Mouse (Mus musculus) heart, postnatal 10 days (tissue): ENCODE data around the gene Gpatch3. TPM values are rescaled to one million over a fixed set of nuclear protein-coding genes. Genes with fewer than 3 reads are reported as not detected.

Experiments
- DNase-seq, 2 experiments: peaks; one replicate each; pipeline ENCODE4 v3.0.0; 2021
- intact Hi-C: fragments of 180-260 bp; cut with DNase I; formaldehyde crosslinking; loops from one replicate; pipeline ENCODE4 v1.15.1; 2025
- total RNA-seq, 2 experiments: library from RNA; stranded (reverse); gene quantifications; 2 replicates each; pipeline ENCODE4 v1.2.3; 2021

The Gpatch3 gene
- total RNA-seq, 2 experiments from 2014 or later: 5.1 to 8.3 TPM

DNA sequence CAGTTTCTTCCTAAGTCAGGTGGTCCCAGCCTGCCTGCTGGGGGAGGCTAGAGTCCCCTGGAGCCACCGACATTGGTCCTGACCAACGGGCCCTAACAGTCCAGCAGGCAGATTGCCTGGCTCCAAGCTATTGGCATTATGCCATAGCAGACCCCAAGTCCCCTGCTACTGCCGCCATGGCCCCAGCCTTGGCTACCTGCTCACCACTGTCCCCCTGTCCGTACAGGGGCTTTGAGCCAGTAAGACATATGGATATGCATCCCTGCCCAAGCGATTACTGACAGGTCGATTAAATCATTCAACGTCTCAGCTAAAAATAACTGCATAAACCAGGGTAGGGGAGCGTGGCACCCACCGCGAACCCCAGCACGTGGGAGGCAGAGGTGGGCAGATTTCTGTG is 43.4 kb downstream of the Gpatch3 start:
- intact Hi-C loops: no loop called here
- DNase-seq: no peak

- no peak for DNase-seq
- intact Hi-C loops: no loop called here
Observed at GRCm38 (mm10) chr4:133619473-133620136, 45.1 kb downstream of the Gpatch3 start.

DNA sequence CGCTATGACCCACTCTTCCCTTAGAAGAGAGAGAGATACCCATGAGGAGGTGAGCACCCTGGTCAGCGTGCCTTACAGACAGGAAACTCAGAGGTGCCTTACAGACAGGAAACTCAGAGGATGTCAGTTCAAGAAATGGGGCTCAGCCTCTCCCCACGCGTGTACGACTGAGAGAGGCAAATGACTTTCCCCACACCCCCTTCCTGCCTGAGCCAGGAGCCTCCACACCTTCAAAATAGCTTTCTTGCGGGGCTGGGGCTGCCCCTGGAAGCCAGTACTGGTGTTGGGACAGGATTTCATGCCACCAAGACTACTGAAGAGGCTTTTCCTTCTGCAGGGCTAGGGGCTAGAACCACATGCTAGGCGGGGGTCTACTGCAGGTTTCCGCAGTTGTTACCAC is 46.1 kb downstream of the Gpatch3 start:
- DNase-seq: no peak

GRCm38 (mm10) chr4:133622161-133622695 is 47.7 kb downstream of the Gpatch3 start:
- no peak for DNase-seq
- intact Hi-C loops: no loop called here

More for the DNA sequence above, 46.1 kb downstream of the Gpatch3 start:
- intact Hi-C loops: no loop called here

DNA sequence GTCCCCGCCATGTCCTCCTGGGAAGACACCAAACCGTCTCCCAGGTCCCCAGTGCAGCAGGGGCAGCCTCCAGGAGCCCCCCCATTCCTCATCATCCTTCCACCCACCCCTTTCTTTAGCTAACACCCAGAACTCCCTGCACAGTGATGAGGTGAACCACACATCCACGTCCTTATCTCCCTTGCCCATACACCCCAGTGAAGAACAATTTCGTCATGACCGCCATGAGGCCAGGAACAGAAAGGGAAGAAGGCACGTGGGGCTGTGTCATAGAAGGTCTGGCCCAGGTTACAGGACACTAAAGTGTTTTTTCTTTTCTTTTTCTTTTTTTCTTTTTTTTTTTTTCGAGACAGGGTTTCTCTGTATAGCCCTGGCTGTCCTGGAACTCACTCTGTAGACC is 50.3 kb downstream of the Gpatch3 start:
- intact Hi-C loops: no loop called here
- no peak for DNase-seq

DNA sequence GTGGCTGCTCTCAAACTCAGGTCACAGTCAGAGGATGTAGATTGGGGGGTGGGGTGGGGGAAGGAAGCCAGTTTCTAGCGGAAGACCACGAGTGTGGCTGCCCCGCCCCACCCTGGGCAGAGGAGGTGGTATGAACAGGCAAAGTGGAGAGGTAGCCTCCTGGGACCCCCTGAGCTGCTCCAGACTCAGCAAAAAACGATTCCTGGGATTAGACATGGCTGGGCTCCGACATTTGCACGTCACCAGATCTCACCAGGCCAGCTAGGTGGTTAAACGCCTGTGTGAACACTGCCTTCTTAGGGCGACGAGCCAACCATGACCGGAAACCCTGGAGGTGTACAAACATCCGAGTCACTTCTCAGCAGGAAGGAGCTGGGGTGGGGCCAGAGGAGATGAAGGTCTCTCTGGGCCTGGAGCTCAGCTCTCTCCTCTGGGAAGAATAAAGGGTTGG is 51.1 kb downstream of the Gpatch3 start:
- intact Hi-C loops: no loop called here
- peak; percentile 67 to 74 for DNase-seq

DNA sequence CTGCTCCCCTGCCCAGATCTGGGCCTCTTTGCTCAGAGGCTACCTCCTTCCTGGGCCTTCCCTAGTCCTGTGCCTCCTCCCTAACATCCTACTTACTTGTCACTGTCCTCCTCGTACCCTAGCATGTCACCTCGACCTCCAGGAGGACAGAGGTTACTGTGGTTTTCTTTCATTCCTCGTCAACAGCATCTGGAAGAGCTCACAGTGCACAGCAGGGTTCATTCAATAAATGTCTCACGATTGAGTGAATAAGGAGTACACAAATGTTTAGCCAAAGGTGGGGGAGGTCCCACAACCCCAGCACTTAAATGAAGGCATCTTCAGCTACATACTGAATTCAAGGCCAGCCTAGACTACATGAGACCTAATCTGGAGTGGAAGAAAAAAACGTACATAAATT is 51.7 kb downstream of the Gpatch3 start:
- intact Hi-C loops: no loop called here
- DNase-seq: no peak

GRCm38 (mm10) chr4:133626621-133627020 is 52.1 kb downstream of the Gpatch3 start:
- DNase-seq: no peak
- intact Hi-C loops: no loop called here

- no peak for DNase-seq
- intact Hi-C loops: no loop called here
Observed at GRCm38 (mm10) chr4:133627039-133627438, 52.5 kb downstream of the Gpatch3 start.

DNA sequence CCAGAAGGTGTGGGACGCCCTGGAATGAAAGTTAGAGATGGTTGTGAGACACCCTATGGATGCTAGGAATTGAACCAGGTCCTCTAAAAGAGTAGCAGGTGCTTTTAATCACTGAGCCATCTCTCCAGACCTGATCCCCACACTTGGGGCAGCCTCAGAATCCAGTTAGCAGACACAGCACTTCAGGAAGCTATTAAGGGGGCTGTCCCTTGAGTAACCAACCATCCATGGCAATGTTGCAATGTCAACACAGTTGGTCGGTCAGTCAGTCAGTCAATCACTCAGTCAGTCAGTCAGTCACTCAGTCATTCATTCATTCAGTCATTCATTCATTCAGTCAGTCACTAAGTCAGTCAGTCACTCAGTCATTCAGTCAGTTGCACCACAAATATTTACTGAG is 54.0 kb downstream of the Gpatch3 start:
- DNase-seq: no peak
- intact Hi-C loops: no loop called here

- intact Hi-C loops: no loop called here
- no peak for DNase-seq
Observed at GRCm38 (mm10) chr4:133629191-133629590, 54.6 kb downstream of the Gpatch3 start.

DNA sequence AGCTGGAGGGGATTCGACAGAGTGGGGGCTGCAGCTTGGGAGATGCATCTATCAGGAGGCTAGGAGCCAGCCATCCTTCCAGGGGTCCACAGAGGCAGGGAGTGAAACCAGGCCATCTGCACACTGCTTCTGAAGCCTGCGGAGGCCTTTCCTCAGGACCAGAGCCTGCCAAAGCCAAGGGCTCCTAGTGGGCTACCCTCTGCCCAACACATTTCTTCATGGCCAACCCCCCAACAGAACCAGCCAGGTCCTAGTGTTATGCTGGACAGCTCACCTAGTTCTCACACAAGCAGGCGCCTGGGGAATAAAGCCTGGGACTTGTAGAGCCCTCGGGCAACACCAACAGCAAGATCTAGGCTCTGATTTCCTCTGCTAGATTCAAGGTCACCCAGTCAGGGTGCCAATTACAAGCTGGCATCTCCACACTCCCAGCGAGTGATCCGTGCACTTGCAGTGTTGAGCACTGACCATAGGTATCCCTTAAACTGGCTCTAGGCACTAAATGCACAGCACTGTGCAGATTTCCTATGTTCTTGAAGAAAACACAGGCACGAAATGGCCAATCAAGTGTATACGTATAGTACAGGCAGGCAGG is 55.9 kb downstream of the Gpatch3 start:
- no peak for DNase-seq
- intact Hi-C loops: no loop called here

- intact Hi-C loops: no loop called here
- DNase-seq: no peak
Observed at GRCm38 (mm10) chr4:133631071-133631768, 56.7 kb downstream of the Gpatch3 start.

DNA sequence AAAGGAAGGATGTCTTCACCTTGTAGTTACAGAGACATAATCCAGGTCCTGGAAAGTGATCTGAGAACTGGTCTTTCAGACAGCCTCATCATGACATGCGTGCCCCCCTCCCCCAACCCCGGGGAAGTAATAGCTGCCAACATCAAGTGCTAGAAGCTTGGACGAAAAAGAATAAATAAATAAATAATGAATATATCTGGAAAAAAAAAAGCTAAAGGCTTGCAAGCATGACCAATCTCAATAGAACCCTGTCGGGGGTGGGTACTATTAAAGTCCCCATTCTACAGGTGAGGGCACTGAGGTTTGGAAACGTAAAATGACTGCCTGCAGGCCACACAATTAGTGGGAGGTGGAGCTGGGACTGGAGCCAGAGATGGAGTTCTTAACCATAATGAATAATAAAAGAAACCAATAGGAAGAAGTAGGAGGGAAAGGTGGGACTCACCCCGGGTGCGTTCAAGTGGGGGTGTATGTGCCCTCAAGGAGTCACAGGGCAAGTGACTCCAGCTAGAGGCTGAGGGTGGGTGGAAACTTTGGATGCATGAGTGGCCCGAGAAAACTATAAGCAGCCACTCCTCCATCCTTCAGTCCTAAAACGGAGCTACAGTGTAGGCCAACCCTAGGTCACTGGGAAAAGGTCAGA is 57.3 kb downstream of the Gpatch3 start:
- peak in 1 of 2 experiments; percentile 43 for DNase-seq
- intact Hi-C loops: loop anchor here (2.0 kb wide), 1 partner anchor 19 kb away; the partner anchor contains the start of gene Zdhhc18

DNA sequence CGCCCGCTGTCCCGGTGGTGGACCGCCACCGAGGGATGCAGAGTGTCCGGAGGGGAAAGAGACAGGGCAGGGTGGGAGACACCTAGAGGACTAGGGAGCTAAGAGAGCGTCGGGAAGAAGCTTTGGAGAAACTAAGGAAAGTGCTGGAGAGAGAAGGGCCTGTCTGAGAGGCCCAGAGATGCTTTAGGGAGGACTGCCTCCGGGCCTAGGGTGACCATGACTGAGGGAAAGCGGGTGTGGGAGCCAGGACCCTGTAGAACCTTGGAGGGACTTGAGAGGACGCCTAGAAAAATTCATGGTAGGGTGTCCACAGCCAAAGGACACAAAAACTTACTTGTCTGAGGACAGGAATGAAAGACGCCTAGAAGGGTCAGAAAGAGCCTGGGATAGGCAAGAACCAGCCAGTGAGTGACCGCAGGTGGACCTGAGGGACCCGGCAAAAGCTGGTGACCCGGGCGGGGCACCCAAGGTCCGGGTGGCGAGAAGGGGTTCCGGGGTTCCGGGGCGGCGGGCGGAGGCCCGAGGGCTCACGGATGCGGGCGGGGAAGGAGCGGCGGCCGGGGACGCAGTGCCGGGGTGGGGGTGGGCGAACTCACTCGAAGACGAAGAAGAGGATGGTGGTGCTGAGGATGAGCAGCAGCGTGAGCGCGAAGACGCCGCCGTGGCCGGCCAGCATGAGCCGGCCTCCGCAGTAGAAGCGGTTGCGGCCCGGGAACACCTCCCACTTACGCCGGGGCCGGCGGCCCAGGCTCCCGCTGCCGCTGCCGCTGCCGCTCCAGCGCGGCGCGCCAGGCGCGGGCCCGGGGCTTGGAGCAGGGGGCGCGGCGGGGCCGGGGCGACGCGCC is 58.2 kb downstream of the Gpatch3 start:
- peak; percentile 53 to 68 for DNase-seq
- intact Hi-C loops: loop anchor here (2.0 kb wide), 1 partner anchor 18 kb away; the partner anchor contains the start of gene Zdhhc18

GRCm38 (mm10) chr4:133633332-133634042 is 58.9 kb downstream of the Gpatch3 start:
- intact Hi-C loops: loop anchor here (2.0 kb wide), 1 partner anchor 17 kb away; the partner anchor contains the start of gene Zdhhc18
- peak; percentile 92 to 94 for DNase-seq
